In genomic region chr11:5980108-5980507, GRCm38 (mm10) we compare ENCODE assay signal across 25 mouse cellular contexts.
"Had no signal": no experiment of that assay in that cellular context is flagged by ENCODE, and none has a peak within 500 bp of the region (broad histone marks: within the 10 kb centered on the region; RNA-seq: fewer than 3 reads in every experiment).

No protein-coding gene starts in this region.

- H3K9ac ChIP-seq: heart, embryonic 13.5 days; heart, embryonic 15.5 days; hindbrain, embryonic 13.5 days; hindbrain, embryonic 15.5 days; kidney, embryonic 15.5 days; limb, embryonic 13.5 days; limb, embryonic 15.5 days; liver, embryonic 14.5 days had no signal

- H3K36me3 ChIP-seq: heart, embryonic 13.5 days; heart, embryonic 15.5 days; kidney, embryonic 15.5 days; limb, embryonic 13.5 days; limb, embryonic 15.5 days had no signal

- H3K9me3 ChIP-seq: heart, embryonic 13.5 days; heart, embryonic 15.5 days; hindbrain, embryonic 13.5 days; hindbrain, embryonic 15.5 days; kidney, embryonic 15.5 days; limb, embryonic 13.5 days; limb, embryonic 15.5 days had no signal

- H3K27ac ChIP-seq: heart, adult 2 months; heart, embryonic 13.5 days; heart, embryonic 15.5 days; hindbrain, embryonic 13.5 days; hindbrain, embryonic 15.5 days; hindbrain, postnatal 0 days; kidney, embryonic 15.5 days; kidney, postnatal 0 days; limb, embryonic 13.5 days; limb, embryonic 15.5 days; liver, embryonic 14.5 days had no signal

- H3K4me2 ChIP-seq: heart, embryonic 11.5 days; heart, embryonic 13.5 days; heart, embryonic 15.5 days; hindbrain, embryonic 13.5 days; hindbrain, embryonic 15.5 days; kidney, embryonic 15.5 days; limb, embryonic 13.5 days; limb, embryonic 15.5 days; liver, embryonic 11.5 days had no signal

- H3K27me3 ChIP-seq: heart, embryonic 13.5 days; heart, embryonic 15.5 days; hindbrain, embryonic 15.5 days; kidney, embryonic 15.5 days; limb, embryonic 13.5 days; limb, embryonic 15.5 days had no signal

- H3K4me3 ChIP-seq: heart, adult 2 months; heart, embryonic 13.5 days; heart, embryonic 15.5 days; hindbrain, embryonic 13.5 days; hindbrain, embryonic 15.5 days; kidney, embryonic 15.5 days; limb, embryonic 13.5 days; limb, embryonic 15.5 days had no signal

- DNase-seq: gastrocnemius, postnatal 14 days; gastrocnemius, postnatal 36 days; heart, adult 11 months; heart, adult 2 months; heart, postnatal 14 days; heart, postnatal 36 days; kidney, adult 11 months; kidney, adult 2 months; kidney, adult 9 months; kidney, postnatal 14 days; kidney, postnatal 36 days; left cerebral cortex, postnatal 4 days; lung, adult 18-20 months had no signal

- H3K4me1 ChIP-seq: heart, embryonic 15.5 days; hindbrain, embryonic 13.5 days; hindbrain, embryonic 15.5 days had no signal

- ATAC-seq: hindbrain, postnatal 0 days had no signal
